Mouse (Mus musculus) neural tube, embryonic 10.5 days (tissue): ENCODE results near the gene Stpg2.
"Not testable (repeated sequence)": the region's sequence is repeated elsewhere in the genome, so short reads cannot be mapped to it uniquely, and the experiment has no call there.

ENCODE experiments used
- DNase-seq: peaks from one replicate; pipeline ENCODE4 v3.0.0-alpha.2; 2017; ENCODE audit warnings: low spot score; ENCODE audit errors: extremely low spot score

Gene Stpg2

DNA sequence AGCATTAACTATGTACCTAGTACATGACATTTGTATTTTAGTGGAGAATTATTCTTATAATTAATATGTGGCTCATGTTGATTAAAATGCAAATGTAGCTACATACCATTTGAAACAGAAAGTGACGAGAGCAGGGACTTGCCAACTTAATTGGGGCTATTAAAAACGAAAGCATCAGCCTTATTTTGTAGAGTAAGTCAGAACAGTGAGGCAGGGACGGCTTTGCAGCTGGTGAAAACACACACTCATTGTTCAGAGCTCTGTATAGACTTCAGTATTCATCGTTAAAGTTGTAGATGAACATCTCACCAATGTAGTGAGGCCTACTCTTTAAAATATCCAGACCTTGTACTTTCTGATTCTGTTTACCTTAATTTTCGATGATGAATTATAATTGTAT, 213.6 kb downstream of the Stpg2 start:
- DNase-seq, result no peak

DNA sequence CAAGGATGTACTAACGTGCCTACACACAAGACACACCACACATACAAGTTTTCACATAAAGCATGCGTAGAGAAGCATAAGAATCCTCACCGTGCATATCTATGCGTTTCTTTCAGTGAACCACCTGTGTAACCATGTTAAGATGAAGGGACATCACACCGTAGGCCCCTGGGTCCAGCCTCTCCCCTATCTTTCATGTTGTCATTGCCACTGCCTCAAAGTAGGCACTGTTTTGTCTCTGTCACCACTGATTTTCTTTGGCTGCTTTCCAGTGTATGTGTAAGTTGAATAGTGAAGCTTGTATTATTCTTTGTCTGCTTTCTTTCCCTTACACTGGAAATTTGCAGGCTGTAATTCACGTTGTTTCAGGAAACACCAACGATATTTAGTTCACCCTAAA, 236.7 kb downstream of the Stpg2 start:
- DNase-seq, result no peak

GRCm38 (mm10) chr3:139495939-139496338, 290.4 kb downstream of the Stpg2 start:
- no peak for DNase-seq

- no peak for DNase-seq
These were observed 296.7 kb downstream of the Stpg2 start for GRCm38 (mm10) chr3:139502216-139502615.

- no peak for DNase-seq
These were observed 303.9 kb downstream of the Stpg2 start for GRCm38 (mm10) chr3:139509275-139509985.

- no peak for DNase-seq
These were observed 373.0 kb downstream of the Stpg2 start for GRCm38 (mm10) chr3:139578496-139578895.

- no peak for DNase-seq
These were observed 375.8 kb downstream of the Stpg2 start for GRCm38 (mm10) chr3:139581298-139581697.

DNA sequence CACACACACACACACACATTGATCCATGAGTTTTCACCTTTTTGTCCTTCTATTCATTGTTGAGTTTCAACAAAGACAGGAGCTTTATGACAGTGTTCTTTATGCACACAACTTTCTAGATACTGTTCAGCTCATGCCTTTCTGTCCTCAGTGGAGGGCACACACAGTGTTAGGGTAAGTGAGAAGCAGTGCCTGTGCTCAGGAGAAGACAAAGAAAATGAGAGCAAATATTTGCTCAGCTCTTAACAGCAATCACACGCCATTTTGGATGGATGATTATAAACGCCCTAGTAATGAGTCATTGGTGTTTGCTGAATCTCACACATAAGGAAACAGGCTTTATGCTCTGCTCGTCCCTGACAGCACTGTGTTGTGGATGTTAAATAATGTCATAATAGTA, 394.0 kb downstream of the Stpg2 start:
- DNase-seq, result no peak

GRCm38 (mm10) chr3:139608267-139608666, 402.8 kb downstream of the Stpg2 start:
- DNase-seq, result not testable (repeated sequence)

GRCm38 (mm10) chr3:139614641-139615040, 409.1 kb downstream of the Stpg2 start:
- no peak for DNase-seq

DNA sequence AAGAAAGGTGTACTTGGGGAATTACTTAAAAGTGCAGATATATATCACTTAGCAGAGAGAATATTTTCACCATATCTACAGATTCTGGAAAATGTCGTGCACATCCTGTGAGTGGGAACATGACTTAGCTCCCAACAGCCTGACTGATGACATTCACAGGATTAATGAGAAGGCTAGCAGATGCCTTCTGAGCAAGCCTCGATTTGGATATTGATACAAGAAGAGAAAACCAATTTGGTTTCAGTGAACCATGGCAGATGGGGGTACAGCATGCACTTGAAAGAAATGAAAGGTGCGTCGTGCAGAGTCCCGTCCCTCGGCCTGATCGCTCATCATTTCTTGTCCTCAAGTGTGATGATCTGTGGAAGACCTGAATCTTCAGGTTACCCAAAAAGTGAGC, 410.3 kb downstream of the Stpg2 start:
- DNase-seq, result no peak

DNA sequence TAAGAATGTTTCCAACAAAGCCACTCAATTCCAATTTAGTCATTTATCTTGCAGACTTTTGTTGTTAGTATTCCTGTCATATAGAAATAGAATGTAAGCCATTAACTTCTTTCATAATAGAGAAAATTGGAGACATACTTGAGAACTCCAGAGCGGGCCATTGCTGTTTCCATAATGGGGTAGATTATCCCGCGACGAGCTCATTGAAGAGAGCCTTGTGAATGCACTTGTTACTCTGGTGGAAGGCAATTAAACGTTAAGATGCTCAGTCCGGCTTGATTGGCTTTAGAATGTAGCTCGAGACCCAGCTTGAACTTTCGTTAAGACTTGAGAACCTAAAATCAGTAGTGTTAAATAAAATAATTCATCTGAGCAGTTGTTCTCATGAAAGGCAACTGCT, 432.4 kb downstream of the Stpg2 start:
- DNase-seq, result no peak

DNA sequence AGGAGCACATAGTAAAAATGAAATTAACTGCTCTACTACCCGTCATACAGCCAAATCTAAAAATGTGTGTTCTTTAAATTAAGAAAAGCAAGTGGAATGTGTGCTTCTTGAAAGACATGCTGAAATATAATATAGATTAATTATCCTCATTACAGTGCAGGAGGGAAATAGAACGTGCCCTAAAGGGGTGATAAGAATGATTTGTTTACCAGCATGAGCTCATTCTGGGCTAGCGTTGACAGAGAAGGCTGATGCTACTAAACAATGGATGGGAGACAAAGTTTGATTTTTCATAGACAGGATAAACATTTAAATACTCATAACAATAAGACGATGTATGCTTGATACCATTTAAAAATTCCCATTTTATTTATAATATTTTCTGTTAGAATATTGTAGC, 446.0 kb downstream of the Stpg2 start:
- no peak for DNase-seq

- DNase-seq, result no peak
These were observed 453.9 kb downstream of the Stpg2 start for GRCm38 (mm10) chr3:139659416-139659815.

DNA sequence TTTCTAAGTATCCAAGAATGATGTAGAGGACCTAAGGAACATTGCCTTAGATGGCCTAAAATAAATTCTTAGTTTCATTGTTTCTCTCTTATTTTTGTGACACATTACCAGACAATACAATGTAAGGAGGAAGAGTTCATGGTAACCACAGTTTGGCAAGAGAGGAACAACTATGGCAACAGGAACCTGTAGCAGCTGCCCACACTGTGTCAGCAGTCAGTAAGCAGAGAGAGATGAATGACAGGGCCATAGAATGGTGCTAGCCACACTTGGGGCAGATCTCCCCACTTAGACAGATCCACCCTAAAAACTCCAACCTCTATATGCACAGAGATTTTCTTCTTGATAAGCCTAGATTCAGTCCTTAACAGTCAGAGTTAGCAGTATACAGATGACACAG, 456.7 kb downstream of the Stpg2 start:
- no peak for DNase-seq

DNA sequence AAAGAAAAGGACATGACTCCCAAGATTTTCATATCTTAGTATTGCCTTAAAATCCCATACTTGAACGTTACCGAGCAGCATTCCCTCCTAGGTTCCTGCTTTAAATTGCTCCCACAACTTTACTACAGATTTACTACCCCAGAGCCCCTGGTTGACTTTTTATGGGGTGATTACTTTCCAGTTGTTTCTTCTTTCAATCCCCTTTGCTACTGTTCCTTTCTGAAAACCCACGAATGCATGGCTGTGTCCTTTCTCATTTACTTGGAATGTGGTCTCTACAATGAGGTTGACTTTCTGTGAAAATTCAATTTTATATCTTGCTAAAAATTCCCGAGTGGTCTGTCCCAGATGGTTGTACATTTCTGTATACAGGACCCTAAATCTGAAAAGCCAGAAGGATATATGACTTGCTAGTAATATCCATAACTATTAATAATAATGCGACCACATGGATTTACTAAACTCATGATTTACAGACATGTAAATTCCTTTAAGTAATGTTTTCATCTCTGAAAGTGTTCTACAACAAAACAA, 458.3 kb downstream of the Stpg2 start:
- DNase-seq, result no peak

- DNase-seq, result no peak
These were observed 459.6 kb downstream of the Stpg2 start for GRCm38 (mm10) chr3:139665047-139665446.

GRCm38 (mm10) chr3:139676192-139676591, 470.7 kb downstream of the Stpg2 start:
- DNase-seq, result no peak

- DNase-seq, result no peak
These were observed 471.2 kb downstream of the Stpg2 start for GRCm38 (mm10) chr3:139676723-139677122.

- DNase-seq, result not testable (repeated sequence)
These were observed 498.7 kb downstream of the Stpg2 start for GRCm38 (mm10) chr3:139704238-139704637.

DNA sequence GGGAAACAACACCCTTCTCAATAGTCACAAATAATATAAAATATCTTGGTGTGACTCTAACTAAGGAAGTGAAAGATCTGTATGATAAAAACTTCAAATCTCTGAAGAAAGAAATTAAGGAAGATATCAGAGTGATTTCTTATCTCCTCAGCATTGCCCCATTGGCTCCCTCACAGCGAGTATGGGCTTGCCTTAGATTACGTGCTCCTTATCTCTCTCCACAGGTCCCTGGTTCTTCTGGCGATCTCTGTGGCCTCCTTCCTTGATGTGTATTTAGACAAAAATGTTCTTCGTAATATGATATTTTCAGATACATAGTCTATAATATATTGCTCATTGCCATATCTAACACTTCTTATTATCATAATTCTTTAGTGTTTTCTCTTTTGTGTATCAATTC, 501.9 kb downstream of the Stpg2 start:
- DNase-seq, result not testable (repeated sequence)

GRCm38 (mm10) chr3:139709794-139710193, 504.3 kb downstream of the Stpg2 start:
- no peak for DNase-seq

DNA sequence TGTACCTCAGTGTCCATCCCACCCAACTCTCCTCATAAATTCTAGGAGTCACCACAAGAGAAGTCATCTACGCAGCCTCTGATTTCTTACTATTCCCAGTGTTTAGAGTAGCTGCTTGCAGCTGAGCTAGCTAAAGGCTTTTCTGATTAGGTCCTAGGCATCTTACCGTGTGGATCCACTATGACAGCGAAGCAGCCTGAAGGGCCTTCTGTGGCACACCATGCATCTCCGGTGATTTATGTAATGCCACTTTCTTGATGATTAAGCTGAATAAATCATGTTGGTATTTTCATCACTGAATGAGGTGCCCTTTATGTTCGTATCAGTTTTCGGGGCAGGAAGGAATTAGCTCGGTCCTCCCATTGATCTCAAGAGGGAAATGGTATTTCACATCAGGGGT, 523.3 kb downstream of the Stpg2 start:
- DNase-seq, result no peak
